Mouse (Mus musculus): ENCODE results near the gene Asb13. TPM values are rescaled to one million over a fixed set of nuclear protein-coding genes. Genes with fewer than 3 reads are reported as not detected.

Gene Asb13
- total and polyA plus RNA-seq, 2 experiments from 2014 or later, result 12.1 to 13.8 TPM

DNA sequence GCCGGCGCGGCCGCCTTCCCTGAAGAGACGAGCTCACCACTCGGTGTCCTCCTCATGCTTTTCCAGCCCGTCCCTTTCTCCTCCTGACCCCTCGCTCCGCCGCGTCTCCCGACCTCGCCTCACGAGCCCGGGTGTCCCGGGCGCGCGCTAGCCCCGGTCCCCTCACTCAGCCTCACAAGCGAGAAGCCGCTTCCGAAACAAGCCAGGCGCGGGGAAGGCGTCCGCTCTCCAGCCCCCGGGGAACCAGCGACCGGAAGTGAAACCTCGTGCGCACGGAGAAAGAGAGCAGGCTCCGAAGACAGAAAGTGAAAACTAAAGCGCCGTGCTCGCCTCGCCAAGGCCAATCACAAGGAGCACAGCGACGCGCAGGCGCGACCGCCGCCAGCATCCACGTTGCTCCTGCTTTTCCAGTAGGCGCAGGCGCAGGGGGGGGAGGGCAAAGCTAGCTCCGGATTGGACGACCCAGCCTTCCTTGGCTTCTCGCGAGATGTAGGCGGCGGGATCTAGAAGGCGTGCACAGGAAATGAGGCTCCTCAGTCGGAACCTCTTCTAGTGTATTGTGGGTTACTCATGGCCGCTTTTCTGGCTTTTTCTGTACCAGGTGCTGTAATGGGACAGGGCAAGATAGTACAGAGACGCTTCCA, 22.9 kb upstream of the Asb13 start, which contains the start of gene Fam208b:
TSS of gene Fam208b (minus strand) at position 314 of the 644 bp plus-strand sequence.
- peak; percentile 99 for DNase-seq
- Histone ChIP-seq H3K4me3 (ENCODE audit: low read depth, low read length) (peak within 1 kb of the TSS; percentile 66), H3K27me3 (ENCODE audit: insufficient read depth, low read length) (no peaks in the 10 kb centered on the region), H3K9ac (peak within 1 kb of the TSS; percentile 79), H3K36me3 (ENCODE audit: insufficient read depth) (no peaks in the 10 kb centered on the region), H3K27ac (ENCODE audit: low read depth, low read length) (peak within 1 kb of the TSS; percentile 90), H3K9me3 (ENCODE audit: low read length) (no peaks in the 10 kb centered on the region), H3K4me2 (ENCODE audit: low read depth) (peak within 1 kb of the TSS; percentile 63), H3K4me1 (ENCODE audit: insufficient read depth) (0 out of 2 replicates have a peak, but pooled peaks cover 3% of the 10 kb centered on the region)
- ATAC-seq, result peak; percentile 99
- TF ChIP-seq CTCF (IDR thresholded peaks at IDR 0.05; ENCODE audit: low read depth), result no peak
- WGBS, result under 1% methylated on average over 58 of the region's 58 CpGs

DNA sequence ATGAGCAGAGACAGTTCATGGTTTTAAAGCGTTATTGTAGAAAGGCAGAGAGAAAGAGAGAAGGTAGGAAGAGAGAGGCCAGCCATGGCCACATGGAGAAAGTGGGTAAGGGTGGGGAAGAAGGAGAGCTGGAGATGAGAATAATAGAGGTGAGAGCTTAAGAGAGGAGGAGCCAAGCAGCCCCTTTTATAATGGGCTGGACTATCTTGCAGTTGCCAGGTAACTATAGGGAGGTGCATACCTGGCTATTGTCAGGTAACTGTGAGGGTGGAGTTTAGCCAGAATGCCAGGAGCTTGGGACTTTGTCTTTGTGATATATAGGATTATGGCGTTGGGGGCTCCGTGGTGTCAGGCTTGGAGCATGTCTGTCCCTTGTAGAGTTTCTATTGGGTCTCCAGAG, 6.7 kb upstream of the Asb13 start:
- TF ChIP-seq CTCF (IDR thresholded peaks at IDR 0.05; ENCODE audit: low read depth), result no peak
- Histone ChIP-seq H3K9ac (no peak overlapping the region), H3K4me1 (ENCODE audit: insufficient read depth) (no peaks in the 10 kb centered on the region), H3K27ac (ENCODE audit: low read depth, low read length) (no peak overlapping the region), H3K9me3 (ENCODE audit: low read length) (no peaks in the 10 kb centered on the region), H3K4me2 (ENCODE audit: low read depth) (no peak overlapping the region), H3K4me3 (ENCODE audit: low read depth, low read length) (no peak overlapping the region), H3K27me3 (ENCODE audit: insufficient read depth, low read length) (no peaks in the 10 kb centered on the region), H3K36me3 (ENCODE audit: insufficient read depth) (no peaks in the 10 kb centered on the region)
- ATAC-seq (no peak), DNase-seq (no peak)
- WGBS, result 64% methylated on average over 3 of the region's 3 CpGs

DNA sequence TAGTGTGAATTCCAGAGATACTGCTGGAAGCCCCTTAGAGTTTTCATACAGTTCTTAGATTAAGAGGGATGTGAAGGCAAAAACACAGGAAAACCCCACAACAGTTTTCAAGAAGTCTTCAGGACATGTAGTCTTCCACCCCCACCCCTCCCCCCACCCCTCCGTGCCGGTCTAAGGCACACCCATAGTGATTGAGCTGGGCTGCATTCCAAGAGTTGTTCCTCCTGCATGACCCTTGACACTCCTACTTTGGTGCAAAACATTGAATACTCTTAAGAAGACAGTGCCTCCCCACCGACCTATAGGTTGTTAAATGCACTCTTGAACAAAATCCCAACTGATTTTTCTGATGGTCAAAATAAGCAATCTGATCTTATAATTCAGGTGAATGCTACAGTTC, 5.7 kb upstream of the Asb13 start:
- TF ChIP-seq CTCF (IDR thresholded peaks at IDR 0.05; ENCODE audit: low read depth), result no peak
- no peak for ATAC-seq
- no peak for DNase-seq
- H3K9me3 ChIP-seq (ENCODE audit: low read length), result no peaks in the 10 kb centered on the region
- H3K4me2 ChIP-seq (ENCODE audit: low read depth), result no peak overlapping the region
- H3K36me3 ChIP-seq (ENCODE audit: insufficient read depth), result no peaks in the 10 kb centered on the region
- no peak overlapping the region for H3K4me3 ChIP-seq (ENCODE audit: low read depth, low read length)
- 35% methylated on average over 3 of the region's 3 CpGs for whole genome bisulfite sequencing
- H3K9ac ChIP-seq, result no peak overlapping the region
- H3K27me3 ChIP-seq (ENCODE audit: insufficient read depth, low read length), result no peaks in the 10 kb centered on the region
- H3K27ac ChIP-seq (ENCODE audit: low read depth, low read length), result no peak overlapping the region
- no peaks in the 10 kb centered on the region for H3K4me1 ChIP-seq (ENCODE audit: insufficient read depth)

DNA sequence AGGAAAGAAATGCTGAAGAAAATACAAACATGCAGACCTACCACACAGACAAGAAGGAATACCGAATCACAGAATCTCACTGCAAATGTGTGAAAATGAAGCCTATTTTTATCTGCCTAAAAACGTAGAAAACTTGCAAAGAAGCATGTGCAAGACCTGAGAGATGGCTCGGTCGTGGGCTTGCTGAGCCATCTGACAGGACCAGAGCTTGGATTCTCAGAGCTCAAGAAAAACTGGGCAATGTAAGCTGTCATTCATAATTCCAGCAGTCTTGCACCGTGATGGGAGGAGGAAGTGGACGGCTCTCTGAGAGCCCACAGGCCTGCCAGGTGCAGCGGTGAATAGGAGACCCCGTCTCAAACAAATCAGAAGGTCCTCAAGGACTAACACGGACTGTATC, 1.3 kb upstream of the Asb13 start:
- ATAC-seq, result no peak
- no peak overlapping the region for H3K4me3 ChIP-seq (ENCODE audit: low read depth, low read length)

DNA sequence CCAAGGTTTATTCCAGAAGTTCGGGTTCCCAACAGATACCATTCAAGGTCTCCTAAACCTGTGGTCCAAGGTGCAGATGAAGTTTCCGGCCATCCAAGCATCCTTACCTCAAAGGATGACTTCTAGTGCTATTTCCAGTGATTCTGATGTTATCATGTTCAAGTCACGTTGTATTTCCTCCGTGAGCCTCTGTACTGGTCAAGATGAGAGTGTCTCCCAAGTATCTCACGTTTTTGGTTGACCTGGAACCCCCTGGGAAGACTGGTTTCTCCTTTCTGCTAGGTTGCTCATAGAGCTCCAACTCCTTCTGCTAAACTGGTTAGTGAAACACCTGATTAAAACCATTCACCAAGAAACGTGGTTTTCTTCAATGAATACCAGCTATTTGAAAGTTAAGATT, 701 bp upstream of the Asb13 start:
- WGBS, result 39% methylated on average over 6 of the region's 6 CpGs

More for the DNA sequence above, 1.3 kb upstream of the Asb13 start:
- Histone ChIP-seq H3K9me3 (ENCODE audit: low read length) (no peaks in the 10 kb centered on the region), H3K36me3 (ENCODE audit: insufficient read depth) (no peaks in the 10 kb centered on the region), H3K4me1 (ENCODE audit: insufficient read depth) (no peaks in the 10 kb centered on the region), H3K4me2 (ENCODE audit: low read depth) (no peak overlapping the region), H3K27ac (ENCODE audit: low read depth, low read length) (no peak overlapping the region), H3K9ac (no peak overlapping the region), H3K27me3 (ENCODE audit: insufficient read depth, low read length) (no peaks in the 10 kb centered on the region)
- no peak for DNase-seq
- 84% methylated on average over 9 of the region's 9 CpGs for WGBS
- no peak for TF ChIP-seq CTCF (IDR thresholded peaks at IDR 0.05; ENCODE audit: low read depth)

DNA sequence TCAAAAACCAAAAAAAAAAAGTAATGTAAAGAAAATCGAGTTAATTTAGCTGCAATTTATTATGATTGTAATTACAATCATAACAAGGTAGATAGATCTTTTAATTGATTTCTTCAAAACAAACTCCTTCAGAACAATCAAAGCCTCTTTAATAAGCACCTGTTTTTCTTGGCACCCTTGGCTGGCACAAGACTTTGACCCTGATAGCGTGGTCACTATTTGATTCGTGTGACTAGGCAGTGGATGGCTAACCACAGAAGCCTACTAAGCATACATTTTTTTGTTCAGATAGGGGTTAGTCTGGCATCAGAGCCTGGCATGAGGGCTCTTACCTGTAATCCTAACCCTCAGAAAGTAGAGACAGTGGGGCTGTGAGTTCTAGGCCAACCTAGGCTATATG, 1.2 kb downstream of the Asb13 start:
- ATAC-seq (no peak), DNase-seq (no peak)
- Histone ChIP-seq H3K36me3 (ENCODE audit: insufficient read depth) (no peaks in the 10 kb centered on the region), H3K4me1 (ENCODE audit: insufficient read depth) (no peaks in the 10 kb centered on the region), H3K27ac (ENCODE audit: low read depth, low read length) (no peak overlapping the region), H3K4me2 (ENCODE audit: low read depth) (no peak overlapping the region), H3K9ac (no peak overlapping the region), H3K27me3 (ENCODE audit: insufficient read depth, low read length) (no peaks in the 10 kb centered on the region), H3K4me3 (ENCODE audit: low read depth, low read length) (no peak overlapping the region), H3K9me3 (ENCODE audit: low read length) (no peaks in the 10 kb centered on the region)
- TF ChIP-seq CTCF (IDR thresholded peaks at IDR 0.05; ENCODE audit: low read depth), result no peak
- WGBS, result 92% methylated on average over 3 of the region's 3 CpGs

More for the DNA sequence above, 701 bp upstream of the Asb13 start:
- no peaks in the 10 kb centered on the region for H3K9me3 ChIP-seq (ENCODE audit: low read length)
- H3K9ac ChIP-seq, result no peak overlapping the region
- H3K27me3 ChIP-seq (ENCODE audit: insufficient read depth, low read length), result no peaks in the 10 kb centered on the region
- H3K36me3 ChIP-seq (ENCODE audit: insufficient read depth), result no peaks in the 10 kb centered on the region
- DNase-seq (no peak), ATAC-seq (no peak)
- H3K4me2 ChIP-seq (ENCODE audit: low read depth), result peak overlapping the region; percentile 79
- no peaks in the 10 kb centered on the region for H3K4me1 ChIP-seq (ENCODE audit: insufficient read depth)
- no peak for TF ChIP-seq CTCF (IDR thresholded peaks at IDR 0.05; ENCODE audit: low read depth)
- H3K4me3 ChIP-seq (ENCODE audit: low read depth, low read length), result peak overlapping the region; percentile 81; the same call in 1 of the 2 replicates
- H3K27ac ChIP-seq (ENCODE audit: low read depth, low read length), result no peak overlapping the region

DNA sequence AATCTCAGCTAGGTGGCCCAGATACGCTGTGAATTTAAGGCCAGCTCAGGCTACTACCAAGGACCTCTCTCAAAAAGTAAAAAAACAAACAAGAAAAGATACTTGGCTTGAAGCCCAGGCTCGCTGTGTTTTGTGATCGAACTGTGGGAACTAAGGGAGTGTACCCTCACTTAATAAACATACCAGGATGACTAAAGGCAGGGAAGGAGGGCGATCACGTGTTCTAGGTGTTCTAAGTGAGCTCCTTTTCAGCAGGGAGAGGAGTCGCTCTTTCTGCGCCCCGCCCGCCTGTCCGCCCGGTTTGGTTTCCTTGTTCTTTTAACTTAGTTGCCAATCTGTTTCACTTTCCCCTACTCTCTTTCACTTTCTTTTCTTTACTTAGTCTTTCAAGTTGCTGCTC, 3.0 kb downstream of the Asb13 start:
- Histone ChIP-seq H3K9me3 (ENCODE audit: low read length) (no peaks in the 10 kb centered on the region), H3K4me2 (ENCODE audit: low read depth) (no peak overlapping the region), H3K36me3 (ENCODE audit: insufficient read depth) (no peaks in the 10 kb centered on the region), H3K27ac (ENCODE audit: low read depth, low read length) (no peak overlapping the region), H3K27me3 (ENCODE audit: insufficient read depth, low read length) (no peaks in the 10 kb centered on the region), H3K4me3 (ENCODE audit: low read depth, low read length) (no peak overlapping the region), H3K9ac (no peak overlapping the region), H3K4me1 (ENCODE audit: insufficient read depth) (no peaks in the 10 kb centered on the region)
- WGBS, result 52% methylated on average over 11 of the region's 11 CpGs
- no peak for TF ChIP-seq CTCF (IDR thresholded peaks at IDR 0.05; ENCODE audit: low read depth)
- ATAC-seq (no peak), DNase-seq (no peak)

All from forebrain, postnatal 0 days (tissue).